Mouse (Mus musculus) heart, adult 18-20 months (tissue): ENCODE measurements around the gene Kif26b. TPM values are rescaled to one million over a fixed set of nuclear protein-coding genes. Genes with fewer than 3 reads are reported as not detected.

ENCODE experiments used
- DNase-seq, 2 experiments: peaks; one replicate each; pipeline ENCODE4 v3.0.0; 2021 to 2022; ENCODE audit warnings: mixed read lengths in 1 of 2
- total RNA-seq, 2 experiments: library from RNA; stranded (reverse); gene quantifications; 2 replicates each; pipeline ENCODE4 v1.2.3; 2021

The Kif26b gene
- total RNA-seq, 2 experiments from 2014 or later: 3.4 to 3.8 TPM

DNA sequence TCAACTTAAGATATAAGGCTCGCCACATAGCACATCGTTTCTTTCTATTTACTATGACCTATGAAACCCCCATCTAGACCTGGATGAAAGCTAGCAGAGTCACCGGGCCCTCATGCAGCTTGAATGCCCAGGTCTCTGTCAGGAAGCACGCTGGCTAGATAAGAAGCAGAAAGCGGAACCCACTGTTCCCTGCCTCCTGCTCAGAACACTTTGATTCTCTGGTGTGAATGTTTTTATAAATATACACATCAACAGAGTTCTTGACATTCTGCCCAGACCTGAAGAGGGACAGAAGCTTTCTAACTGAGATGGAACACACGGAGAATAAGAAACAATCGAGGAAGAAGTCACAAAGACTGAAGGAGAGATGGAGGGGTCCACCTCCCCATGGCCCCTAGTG, 311.4 kb downstream of the Kif26b start:
- DNase-seq: peak; percentile 55 to 76

DNA sequence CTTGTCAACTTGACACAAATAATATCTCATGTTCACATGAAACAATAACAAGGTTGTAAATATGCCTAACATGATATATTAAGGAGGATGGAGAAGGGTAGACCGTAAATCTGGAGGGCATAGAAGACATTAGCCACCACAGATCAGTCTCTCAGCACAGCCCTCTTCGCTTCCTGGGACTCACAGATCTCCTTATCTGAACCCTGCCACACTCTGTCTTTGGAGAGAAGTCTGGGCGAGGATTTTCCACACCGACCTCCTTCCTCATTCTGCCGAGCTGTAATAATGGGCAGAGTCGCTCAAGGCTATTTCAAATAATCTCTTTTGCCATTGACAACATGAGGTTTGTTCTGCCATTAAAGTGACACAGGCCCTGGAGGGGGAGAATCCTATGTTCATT, 315.9 kb downstream of the Kif26b start:
- no peak for DNase-seq

DNA sequence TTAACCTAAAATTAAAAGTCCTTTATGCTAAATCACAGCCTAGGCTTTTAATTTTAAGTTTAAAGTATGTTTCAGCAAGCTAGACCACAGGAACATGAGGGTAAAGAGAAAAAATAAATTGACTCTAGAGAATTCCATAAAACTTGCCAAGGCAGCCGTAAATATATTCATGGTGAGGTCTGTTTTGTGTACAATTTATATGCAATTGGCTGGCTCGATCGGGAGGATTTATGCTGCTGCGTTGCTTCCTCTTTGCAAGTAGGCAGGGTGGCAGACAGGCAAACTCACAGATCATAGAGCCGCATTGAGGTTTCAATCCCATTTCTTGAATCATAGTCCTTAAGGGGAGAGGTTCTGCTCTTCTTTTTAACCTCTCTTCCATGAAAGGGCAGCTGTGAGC, 318.6 kb downstream of the Kif26b start:
- DNase-seq: no peak

DNA sequence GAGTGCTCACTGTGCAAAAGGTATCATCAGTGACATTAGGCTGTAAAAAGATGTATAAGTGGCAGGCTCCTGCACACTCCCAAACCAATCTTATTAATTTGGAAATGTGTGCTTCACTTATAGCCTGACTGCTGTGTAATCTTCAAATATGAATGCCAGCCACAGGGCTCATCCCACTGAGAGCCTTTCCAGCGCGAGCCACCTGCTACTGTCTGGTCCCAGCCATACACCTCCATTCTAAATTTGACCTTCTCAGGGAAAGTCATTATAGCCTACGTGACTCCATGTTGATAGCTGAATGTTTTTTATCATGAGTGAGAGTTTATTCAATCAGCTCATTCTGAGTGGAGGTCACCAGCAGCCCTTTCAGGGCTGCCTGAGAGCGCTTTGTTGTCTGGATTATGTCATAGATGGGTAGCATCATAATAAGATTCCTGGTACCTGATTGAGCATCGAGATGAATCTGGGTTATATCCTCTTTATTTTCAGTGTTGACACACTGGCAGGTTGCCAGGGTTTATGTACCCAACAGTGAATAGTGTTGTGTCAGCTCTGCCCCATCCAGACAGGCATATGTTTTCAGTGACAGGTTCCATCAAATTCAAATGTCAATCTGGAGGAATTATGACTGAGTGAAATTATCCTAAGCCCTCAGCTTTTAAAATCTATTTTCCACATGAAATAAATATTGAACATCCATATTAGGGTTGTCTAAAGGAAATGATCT, 319.6 kb downstream of the Kif26b start:
- no peak for DNase-seq

DNA sequence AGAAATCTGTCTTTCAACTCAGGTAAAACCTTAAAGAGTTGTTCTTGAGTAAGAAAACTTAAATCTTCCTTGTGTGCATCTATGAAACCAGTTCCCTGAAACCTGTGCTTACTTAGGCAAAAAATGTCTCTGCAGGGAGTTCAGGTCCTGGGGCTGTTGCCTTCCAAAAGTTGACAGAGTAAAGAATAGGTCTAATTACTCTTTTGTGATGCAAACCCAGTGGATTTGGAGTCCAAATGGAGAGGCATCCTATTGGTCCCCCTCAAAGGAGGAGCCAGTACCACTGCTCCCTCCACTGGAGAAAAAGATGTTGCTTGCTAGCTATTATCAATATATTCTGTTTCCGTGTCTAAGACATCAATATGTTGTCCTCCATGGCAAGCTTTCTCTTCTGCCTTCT, 321.6 kb downstream of the Kif26b start:
- DNase-seq: no peak

DNA sequence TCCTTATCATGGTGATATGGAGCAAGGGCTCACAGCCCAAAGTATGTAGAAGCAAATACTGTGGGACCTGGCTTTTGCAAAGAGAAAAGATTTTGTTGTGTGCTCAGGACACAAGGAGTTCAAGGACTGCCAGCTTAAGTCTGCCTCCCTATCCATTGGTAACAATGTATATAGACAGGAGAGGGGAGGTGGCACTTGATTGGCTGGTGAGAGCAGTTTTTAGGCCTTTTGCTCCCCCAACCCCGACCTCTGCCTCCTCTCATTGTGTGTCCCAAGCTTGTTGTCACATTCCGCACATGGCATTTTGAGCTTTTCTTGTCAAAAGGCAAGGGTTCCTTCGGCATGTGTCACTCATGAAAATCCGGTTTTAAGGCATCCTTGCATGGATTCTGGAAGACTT, 326.0 kb downstream of the Kif26b start:
- no peak for DNase-seq

DNA sequence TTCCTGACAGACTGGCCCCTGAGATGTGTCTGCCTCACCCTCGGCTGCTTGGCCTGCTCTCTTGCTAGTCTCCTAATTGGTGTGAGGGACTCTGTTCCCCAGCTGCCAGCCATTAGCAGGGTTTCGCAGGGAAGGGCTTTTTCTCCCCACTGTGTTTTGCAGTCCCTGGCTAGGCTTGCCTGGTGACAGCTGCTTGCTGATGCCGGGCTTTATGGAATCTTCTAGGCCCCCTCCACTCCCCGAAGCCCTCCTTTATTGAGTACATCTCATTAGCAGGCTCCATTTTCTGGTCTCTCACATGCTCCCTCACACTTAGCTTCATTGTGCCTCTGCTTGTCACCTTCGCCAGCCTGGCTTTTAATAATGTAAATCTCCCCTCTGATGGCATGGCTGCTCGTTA, 327.0 kb downstream of the Kif26b start:
- DNase-seq: no peak

DNA sequence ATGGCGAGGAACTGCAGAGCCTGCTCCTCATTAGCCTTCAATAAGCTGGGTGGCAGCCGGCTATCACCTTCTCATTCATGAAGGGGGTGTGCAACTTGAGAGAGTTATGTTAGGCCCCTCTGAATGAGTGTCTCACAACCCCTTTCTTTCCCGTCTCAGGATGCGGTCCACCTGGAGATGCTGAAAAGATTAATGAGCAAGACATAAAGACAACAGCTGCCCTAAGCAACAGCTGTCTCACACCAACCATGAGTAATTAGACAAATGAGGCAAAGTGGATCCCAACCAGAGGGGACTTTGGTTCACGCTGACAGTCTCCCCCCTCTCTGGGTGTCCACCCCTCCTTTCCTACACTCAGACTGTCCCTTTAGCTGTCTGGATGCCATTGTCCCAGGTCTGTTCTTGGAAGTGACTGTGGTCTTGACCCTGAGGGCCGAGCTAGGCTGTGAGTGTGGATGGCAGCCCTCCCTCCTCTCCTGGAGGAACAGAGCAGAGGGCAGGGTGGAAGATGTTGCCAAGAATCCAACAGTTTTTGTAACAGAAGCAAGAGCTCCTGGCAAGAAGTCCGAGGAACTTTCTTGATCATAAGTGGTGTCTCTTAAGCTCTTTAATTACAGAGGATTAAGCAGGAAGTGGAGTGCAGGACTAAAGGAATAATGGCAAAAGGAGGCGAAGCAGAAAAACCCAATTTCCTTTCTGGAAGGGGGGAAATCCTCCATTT, 331.9 kb downstream of the Kif26b start:
- no peak for DNase-seq

DNA sequence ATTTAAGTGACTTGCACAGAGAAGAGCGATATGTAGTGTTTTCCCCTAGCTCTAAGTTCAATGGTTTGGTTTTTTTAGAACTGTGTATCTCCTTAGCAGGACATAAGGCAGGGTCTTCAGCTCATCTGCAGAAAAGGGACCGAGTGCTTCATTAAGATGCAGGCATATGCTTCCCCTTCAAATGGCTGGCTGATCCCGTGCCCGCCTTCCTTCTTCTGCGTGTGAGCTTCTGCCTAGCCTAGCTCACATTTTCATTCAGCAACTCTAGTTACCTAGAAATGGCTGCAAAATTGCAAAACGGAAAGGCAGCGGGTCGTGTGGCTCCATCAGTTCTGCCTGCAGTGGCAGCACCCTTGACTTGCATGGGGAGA, 332.5 kb downstream of the Kif26b start:
- DNase-seq: no peak

DNA sequence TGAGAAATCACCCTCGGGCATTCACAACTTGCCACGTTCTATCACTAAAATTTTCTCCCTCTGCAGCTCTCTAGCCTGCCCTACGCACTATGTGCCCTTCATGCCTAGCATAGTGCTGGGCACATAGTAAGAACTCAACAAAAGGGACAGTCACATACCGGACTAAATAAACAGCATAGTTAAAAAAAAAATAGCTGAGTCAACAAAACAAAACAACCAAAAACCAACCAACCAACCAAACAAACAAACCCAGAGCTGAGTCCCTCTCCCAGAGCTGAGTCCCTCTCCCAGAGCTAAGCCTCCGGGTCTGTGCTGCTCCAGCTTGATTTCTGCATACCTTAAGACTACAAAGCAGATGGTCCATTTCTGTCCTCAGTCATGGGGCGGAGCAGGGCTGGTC, 334.8 kb downstream of the Kif26b start:
- no peak for DNase-seq

DNA sequence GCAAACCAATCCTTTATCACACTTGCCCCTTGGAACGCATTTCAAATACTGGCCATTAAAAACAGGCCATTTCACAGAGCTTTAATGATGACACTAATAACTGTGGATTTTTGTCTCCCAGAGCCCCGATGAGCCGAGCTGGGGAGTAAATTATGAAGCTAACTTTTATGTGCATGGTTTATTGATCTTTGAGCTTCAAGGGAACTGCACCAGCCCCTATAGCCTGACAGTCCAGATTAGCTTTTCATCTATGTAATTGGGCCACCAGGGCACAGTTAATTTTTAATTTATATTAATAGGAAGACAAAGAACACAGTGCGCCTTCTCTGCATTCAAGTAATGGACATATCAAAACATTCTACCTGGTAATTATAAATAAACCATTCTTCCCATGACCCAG, 335.4 kb downstream of the Kif26b start:
- DNase-seq: no peak

DNA sequence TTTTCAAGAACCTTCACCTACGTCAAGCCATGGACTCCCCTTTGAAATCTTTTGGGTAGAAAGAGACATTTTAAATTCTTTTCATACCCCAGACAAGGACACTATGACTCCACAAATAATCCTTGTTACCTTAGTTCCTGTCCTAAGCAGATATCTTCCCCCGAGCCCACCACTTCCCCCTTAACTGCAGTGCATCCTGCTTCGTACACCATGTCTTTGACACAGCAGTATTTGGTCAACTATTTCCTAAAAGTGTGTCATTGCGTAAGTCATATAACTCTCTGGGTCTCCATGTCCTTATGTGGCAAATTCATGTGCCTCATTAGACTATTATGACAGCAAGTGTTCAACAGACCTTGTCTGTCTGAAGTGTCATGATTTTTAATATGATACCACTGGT, 337.8 kb downstream of the Kif26b start:
- DNase-seq: no peak

DNA sequence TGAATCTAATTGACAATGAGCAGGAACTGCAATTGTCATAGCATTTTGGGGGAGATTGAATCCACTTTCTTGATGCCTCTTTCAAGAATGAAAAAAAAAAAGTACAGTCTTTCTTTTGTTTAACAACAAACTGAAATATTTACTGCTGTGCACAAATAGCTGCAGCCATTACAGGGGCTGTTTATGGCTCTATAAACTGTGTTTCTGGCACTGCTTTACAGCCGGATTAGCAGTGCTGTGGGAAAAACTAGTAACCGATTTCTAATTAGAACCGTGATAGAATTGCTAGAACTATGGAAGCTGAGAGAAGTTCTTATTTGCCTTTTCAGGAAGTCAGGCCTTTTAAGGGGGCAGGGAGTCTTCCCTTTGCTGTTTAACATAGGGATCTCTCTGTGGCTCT, 342.1 kb downstream of the Kif26b start:
- no peak for DNase-seq

DNA sequence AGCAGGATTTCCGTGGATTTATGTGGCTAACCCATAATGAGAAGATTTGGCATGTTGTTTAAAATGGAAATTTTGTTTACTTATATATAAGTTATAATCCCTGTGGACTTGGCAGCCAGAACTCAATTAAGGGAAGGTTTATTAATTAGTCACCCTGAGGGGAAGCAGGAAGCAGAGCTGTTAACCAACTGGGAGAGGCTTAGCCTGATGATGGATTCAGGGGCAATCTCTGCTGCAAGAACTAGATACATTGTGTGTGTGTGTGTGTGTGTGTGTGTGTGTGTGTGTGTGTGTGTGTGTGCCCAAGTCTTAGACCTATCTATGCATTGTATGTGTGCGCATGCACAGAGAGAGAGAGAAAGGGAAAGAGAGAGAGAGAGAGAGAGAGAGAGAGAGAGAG, 348.0 kb downstream of the Kif26b start:
- DNase-seq: no peak

DNA sequence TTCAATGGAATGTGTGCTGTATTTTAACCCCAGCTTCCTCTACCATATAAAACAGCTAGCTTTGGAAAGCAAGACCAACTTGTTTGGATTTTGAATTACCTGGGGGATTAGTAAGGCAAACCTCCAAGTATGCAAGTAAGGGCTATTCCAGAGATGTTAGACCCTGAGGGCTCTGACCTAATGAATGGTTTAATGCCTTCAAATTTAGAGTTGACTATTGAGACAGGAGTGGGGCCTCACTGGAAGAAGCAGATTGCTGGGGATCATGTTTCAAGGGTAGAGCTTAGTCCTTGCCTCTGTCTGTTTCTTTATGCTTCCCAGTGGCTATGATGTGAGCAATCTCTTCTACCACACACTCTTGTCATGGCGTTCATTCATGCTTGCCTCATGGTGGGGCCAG, 349.8 kb downstream of the Kif26b start:
- no peak for DNase-seq

DNA sequence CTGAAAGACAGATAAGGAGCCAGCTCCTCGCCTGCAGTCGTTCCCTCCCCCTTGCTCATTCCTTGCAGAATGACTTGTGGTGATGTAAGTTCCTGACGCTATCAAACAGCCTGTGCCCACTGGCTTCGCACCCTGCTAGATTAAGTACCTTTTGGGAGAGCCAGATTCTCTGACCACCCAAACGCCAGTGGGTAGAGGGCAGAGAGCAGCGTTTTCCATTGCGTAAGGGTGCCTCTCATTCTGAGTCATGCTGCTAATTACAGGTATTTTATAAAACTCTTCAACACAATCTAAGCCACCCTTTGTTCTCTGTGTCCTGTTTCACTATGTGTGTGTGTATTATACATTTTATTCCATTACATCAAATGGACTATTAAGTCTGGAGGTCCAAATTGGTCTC, 352.0 kb downstream of the Kif26b start:
- no peak for DNase-seq

DNA sequence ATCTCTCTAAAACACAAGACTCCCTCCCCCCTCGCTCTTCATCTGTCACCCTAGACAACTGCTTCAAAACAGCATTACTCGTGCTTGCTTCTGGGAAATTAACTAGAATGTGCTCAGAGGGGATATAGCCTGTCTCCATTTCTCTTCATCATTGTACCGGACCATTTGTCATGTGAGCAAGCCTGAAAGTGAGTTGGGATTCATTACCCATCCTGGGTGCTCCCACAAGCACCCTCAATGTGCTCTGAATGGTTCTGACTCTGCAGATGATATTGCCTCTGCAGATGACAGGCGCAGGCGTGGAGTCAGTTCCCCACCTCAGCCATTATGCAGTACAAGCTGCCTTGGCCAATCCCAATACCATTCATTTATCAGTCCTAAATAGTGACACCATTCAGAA, 357.7 kb downstream of the Kif26b start:
- DNase-seq: no peak

DNA sequence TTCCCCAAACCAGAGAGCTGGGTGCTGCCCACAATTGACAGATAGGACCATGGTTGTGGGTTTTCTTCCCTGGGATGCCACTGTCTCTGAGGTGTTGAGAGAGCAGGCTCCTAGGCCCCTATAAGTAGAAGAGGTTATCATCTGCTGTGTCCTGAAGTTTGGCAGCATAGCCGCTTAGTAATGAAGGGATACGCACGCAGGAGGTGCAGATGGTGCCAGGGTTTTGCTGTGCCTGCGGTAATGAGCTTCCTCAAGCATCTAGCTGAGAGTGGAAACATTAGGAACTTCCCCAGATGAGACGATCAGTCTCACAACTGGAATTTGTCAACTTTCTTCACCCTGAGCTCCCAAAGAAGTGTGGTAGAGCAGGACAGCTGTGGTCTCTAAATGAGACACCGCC, 363.5 kb downstream of the Kif26b start:
- DNase-seq: no peak

DNA sequence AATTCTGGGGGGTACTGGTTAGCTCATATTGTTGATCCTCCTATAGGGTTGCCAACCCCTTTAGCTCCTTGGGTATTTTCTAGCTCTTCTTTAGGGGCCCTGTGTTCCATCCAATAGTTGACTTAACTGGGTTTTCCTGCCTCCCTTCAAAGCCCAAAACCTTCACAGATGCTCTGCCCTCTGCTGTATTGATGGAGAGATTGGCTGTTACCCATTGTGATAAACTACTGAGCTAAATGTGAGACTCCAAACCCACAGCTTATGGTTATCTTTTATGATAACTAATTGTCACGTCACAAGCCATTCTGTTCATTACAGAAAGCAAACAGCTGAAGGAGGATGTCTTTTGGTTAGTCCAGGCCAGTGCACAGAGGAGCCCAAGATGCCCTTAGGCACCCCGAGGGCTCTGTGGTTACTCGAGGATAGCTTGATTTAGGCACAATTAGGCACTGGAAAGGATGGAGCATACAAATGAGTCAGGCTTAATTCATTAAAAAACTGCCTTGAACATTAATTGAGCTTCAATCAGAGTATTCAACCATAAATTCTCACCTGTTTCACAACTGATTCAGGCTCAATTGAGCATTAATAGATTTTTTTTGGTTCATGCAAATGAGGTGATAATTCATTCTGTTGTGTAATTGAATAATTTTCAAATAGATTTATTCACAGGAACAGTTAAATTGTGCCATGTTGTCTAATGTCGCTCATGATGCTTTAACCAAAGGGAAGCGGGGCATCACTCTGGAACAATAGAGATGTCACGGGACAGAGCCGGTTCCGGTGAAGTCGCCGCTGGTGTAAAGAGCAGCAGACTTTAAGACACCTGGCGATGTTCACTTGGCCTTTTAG, 364.5 kb downstream of the Kif26b start:
- DNase-seq: no peak

DNA sequence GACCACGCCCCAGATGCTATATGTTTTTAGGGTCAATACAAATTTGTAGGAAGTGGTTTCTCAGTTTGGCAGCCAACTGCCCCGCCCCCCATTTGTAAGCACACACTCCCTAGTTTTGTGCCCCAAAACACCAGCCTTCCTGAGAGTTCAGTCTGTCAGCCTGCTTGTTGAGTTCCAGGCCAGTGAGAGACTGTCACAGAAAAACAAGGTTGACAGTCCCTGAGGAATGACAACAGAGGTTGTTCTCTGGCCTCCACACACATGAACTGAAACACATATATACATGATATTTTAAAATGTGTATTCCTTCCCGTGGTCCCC, 365.1 kb downstream of the Kif26b start:
- DNase-seq: no peak

DNA sequence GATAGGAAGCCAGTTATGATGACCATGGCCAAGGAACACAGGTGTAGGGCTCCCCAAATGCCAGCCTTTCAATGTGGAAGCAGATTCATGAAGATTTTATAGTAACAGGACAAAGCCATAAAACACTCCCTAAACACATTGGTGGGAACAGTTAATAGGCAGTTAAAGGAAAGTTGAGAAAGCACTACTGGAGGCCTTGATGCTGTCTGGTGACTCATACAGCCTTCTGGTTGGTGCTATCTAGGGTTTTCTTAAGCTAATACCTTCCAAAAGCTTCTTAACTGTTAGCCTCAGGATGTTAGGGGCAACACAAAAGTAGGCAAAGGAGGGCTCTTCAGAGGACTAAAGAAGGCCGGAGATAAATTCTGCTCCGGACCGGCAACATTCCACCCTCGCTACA, 366.7 kb downstream of the Kif26b start:
- no peak for DNase-seq

DNA sequence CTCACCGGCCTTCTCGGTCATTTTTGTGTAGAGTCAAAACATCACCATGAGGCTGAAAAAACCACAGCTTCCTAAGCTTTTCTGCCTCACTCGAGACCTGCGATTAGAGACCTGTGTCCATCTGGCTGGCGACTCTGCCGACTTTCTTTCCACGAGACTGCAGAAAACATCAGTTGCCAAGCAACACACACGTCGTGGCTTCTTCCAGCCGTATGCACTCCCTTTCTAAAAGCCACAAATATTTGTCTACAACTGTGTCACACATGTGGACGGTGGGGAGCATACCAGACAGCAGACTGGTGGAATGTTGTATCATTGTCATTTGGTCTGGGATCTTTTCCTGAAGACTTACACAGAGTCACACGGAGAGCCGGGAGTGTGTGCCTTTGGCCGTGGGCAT, 382.0 kb downstream of the Kif26b start:
- no peak for DNase-seq

DNA sequence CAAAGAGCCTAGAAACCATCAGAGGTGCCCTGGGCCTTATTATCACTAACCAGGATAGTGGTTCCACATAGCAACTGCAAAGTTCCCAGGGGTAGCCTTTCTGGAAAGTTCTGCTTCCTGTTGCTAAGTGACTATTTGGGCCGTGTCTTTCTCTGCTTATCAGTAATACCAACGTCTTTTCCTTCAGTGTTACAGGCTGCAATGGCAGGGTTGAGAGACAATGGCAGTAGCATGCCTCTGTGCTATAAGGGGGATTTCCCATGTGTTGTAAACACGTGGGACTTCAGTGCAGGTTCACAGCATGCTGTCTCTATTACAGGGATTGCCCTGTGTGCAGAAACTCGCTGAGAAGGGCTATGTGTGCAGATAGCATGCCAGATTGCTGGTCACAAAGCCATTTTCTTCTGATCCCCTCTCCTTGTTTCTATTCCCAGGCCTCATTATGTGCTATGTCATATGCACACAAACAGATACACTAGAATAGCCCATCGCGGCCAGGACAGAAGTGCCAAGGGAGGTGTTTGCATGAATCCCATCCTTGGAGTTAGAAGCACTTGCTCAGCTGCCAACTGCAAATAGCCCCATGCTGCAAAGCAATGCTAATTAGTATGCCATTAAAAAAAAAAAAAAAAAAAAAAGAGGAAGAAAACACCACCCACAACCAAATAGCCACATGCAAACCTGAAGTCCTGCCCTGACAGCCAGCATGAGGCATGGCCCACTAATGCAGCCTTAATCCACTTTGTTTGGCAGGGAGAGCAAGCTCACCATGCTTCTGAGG, 384.2 kb downstream of the Kif26b start:
- DNase-seq: no peak
